Mouse (Mus musculus): ENCODE measurements around the gene B4galt1. TPM values are rescaled to one million over a fixed set of nuclear protein-coding genes. Genes with fewer than 3 reads are reported as not detected.

B4galt1 gene
- polyA plus RNA-seq, 1 experiment from 2014 or later = 40.0 TPM

DNA sequence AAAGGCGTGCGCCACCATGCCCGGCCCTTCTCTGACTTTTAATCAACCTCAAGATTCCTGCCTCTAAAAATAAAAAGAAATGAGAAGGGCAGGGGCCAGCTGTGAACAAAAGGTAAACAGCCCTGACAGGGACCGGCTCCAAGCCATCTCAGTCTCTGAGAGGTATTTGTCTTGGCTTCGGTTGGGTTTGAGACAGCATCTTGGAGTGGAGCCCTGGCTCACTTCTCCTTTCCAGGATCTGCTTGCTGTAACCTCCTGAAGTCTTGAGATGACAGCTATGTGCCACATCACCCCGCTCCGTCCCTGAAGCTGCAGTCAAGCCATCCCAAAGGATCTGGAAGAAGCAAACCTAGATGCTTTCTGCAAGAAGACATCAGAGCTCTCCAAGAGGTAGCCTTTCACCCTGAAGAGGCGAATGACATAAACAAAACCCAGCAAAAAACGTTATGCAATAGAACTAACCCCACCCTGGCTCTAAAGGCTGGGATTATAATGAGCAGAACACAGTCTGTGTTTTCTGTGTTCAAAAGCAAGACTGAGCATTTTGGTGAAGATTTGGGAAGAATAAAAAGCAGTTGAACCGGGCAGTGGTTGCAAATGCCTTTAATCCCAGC, 69.1 kb downstream of the B4galt1 start:
- Histone ChIP-seq H3K4me2 (no peak overlapping the region), H3K9me3 (replicated peaks) (no peaks in the 10 kb centered on the region), H3K4me3 (no peak overlapping the region), H3K36me3 (no peaks in the 10 kb centered on the region), H3K9ac (no peak overlapping the region), H3K4me1 (peaks cover 34% of the 10 kb centered on the region), H3K27ac (no peak overlapping the region), H3K27me3 (replicated peaks) (no peaks in the 10 kb centered on the region)
- no peak for ATAC-seq
- WGBS (ENCODE audit: insufficient replicate concordance) = 67% methylated on average over 10 of the region's 10 CpGs

DNA sequence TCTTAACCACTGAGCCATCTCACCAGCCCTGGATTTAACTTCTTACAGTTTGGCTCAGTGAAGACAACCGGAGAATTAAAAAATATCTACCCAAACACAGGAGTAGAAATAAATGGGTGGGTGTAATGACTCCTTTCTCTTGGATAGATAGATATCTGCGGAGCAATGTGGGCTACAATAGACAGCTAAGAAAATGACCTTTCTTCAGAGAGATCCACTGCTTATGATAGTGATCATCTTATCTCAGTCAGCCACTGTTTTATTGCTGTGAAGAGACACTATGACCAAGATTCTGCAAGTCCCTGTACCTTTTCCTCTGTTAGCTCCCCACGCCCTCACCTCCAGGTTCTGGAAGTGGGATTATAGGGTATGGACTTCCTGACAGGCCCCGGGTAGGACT, 70.8 kb downstream of the B4galt1 start:
- no peak overlapping the region for H3K4me3 ChIP-seq
- no peaks in the 10 kb centered on the region for H3K27me3 ChIP-seq (replicated peaks)
- H3K4me1 ChIP-seq = peaks cover 34% of the 10 kb centered on the region
- WGBS (ENCODE audit: insufficient replicate concordance) = 65% methylated on average over 4 of the region's 4 CpGs
- no peak overlapping the region for H3K4me2 ChIP-seq
- no peak overlapping the region for H3K9ac ChIP-seq
- H3K9me3 ChIP-seq (replicated peaks) = no peaks in the 10 kb centered on the region
- H3K27ac ChIP-seq = no peak overlapping the region
- ATAC-seq = no peak
- no peaks in the 10 kb centered on the region for H3K36me3 ChIP-seq

- Histone ChIP-seq H3K27me3 (replicated peaks) (no peaks in the 10 kb centered on the region), H3K9ac (no peak overlapping the region), H3K4me2 (peak overlapping the region; percentile 59), H3K27ac (peak overlapping the region; percentile 64), H3K4me3 (no peak overlapping the region; the same call in 1 of the 2 replicates), H3K36me3 (no peaks in the 10 kb centered on the region), H3K9me3 (replicated peaks) (no peaks in the 10 kb centered on the region), H3K4me1 (peaks cover 44% of the 10 kb centered on the region)
- ATAC-seq = peak; percentile 54; the same call in 1 of the 2 replicates
- 15% methylated on average over 8 of the region's 8 CpGs for WGBS (ENCODE audit: insufficient replicate concordance)
Observed at GRCm38 (mm10) chr4:40781797-40782495, 71.9 kb downstream of the B4galt1 start.

DNA sequence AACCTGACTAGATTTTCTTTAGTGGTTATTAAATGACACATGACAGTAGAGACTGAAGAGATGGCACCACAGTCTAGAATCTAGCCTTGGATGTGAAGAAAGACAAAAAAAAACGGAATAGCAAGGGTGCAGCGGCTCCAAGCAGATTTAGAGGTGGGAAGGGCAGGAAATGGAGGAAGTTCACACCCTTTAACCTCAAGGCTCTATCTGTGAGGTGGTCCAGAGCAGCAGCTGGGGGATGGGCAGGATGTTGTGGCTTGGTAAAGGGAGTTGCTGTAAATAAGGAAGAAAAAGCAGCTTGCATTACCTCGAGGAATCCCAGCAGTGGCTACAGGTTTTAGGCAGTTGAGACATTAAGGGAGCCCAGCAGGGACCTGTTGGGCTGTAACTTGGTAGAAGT, 72.7 kb downstream of the B4galt1 start:
- 4% methylated on average over 3 of the region's 3 CpGs for WGBS (ENCODE audit: insufficient replicate concordance)
- peak overlapping the region; percentile 59 for H3K4me2 ChIP-seq
- H3K4me1 ChIP-seq = peaks cover 52% of the 10 kb centered on the region
- no peak overlapping the region for H3K4me3 ChIP-seq
- no peaks in the 10 kb centered on the region for H3K9me3 ChIP-seq (replicated peaks)
- peak overlapping the region; percentile 64 for H3K27ac ChIP-seq
- no peak overlapping the region for H3K9ac ChIP-seq
- no peaks in the 10 kb centered on the region for H3K27me3 ChIP-seq (replicated peaks)
- no peak for ATAC-seq
- H3K36me3 ChIP-seq = no peaks in the 10 kb centered on the region

- no peak overlapping the region for H3K4me3 ChIP-seq
- WGBS (ENCODE audit: insufficient replicate concordance) = 57% methylated on average over 6 of the region's 6 CpGs
- H3K27ac ChIP-seq = no peak overlapping the region
- no peaks in the 10 kb centered on the region for H3K27me3 ChIP-seq (replicated peaks)
- no peak overlapping the region for H3K4me2 ChIP-seq
- peaks cover 61% of the 10 kb centered on the region for H3K4me1 ChIP-seq
- no peak for ATAC-seq
- no peaks in the 10 kb centered on the region for H3K9me3 ChIP-seq (replicated peaks)
- H3K36me3 ChIP-seq = no peaks in the 10 kb centered on the region
- no peak overlapping the region for H3K9ac ChIP-seq
Observed at GRCm38 (mm10) chr4:40778656-40779055, 75.1 kb downstream of the B4galt1 start.

- H3K4me2 ChIP-seq = no peak overlapping the region
- H3K27ac ChIP-seq = no peak overlapping the region
- WGBS (ENCODE audit: insufficient replicate concordance) = 44% methylated on average over 2 of the region's 2 CpGs
- no peaks in the 10 kb centered on the region for H3K36me3 ChIP-seq
- peaks cover 67% of the 10 kb centered on the region for H3K4me1 ChIP-seq
- no peak overlapping the region for H3K9ac ChIP-seq
- no peak for ATAC-seq
- no peaks in the 10 kb centered on the region for H3K9me3 ChIP-seq (replicated peaks)
- H3K4me3 ChIP-seq = no peak overlapping the region
- H3K27me3 ChIP-seq (replicated peaks) = no peaks in the 10 kb centered on the region
Observed at GRCm38 (mm10) chr4:40777116-40777515, 76.7 kb downstream of the B4galt1 start.

DNA sequence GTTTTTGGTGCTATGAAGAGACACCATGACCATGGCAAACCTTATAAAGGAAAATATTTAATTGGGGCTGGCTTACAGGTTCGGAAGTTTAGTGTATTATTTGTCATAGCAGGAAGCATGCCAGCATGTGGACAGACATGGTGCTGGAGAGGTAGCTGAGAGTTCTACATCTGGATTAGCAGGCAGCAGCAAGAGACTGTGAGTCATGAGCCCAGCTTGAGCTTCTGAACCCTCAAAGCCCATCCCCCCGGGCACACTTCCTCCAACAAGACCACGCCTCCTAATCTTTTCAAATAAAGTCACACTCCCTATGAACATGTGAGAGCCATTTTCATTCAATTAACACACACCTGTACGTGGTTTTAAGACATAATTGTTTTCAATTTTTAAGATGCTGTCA, 77.4 kb downstream of the B4galt1 start:
- Histone ChIP-seq H3K9ac (no peak overlapping the region), H3K4me3 (no peak overlapping the region), H3K27ac (no peak overlapping the region), H3K36me3 (no peaks in the 10 kb centered on the region), H3K27me3 (replicated peaks) (no peaks in the 10 kb centered on the region), H3K4me2 (no peak overlapping the region), H3K4me1 (peaks cover 67% of the 10 kb centered on the region), H3K9me3 (replicated peaks) (no peaks in the 10 kb centered on the region)
- 42% methylated on average over 4 of the region's 4 CpGs for WGBS (ENCODE audit: insufficient replicate concordance)
- no peak for ATAC-seq

GRCm38 (mm10) chr4:40774279-40775259, 79.2 kb downstream of the B4galt1 start:
- 0 out of 2 replicates have a peak, but pooled peaks have one; percentile 28 for ATAC-seq
- Histone ChIP-seq H3K4me3 (0 out of 2 replicates have a peak overlapping the region, but pooled peaks have one; percentile 17), H3K27me3 (replicated peaks) (no peaks in the 10 kb centered on the region), H3K9me3 (replicated peaks) (no peaks in the 10 kb centered on the region), H3K4me2 (peak overlapping the region; percentile 57), H3K27ac (no peak overlapping the region), H3K4me1 (peaks cover 61% of the 10 kb centered on the region), H3K9ac (no peak overlapping the region), H3K36me3 (no peaks in the 10 kb centered on the region)
- 12% methylated on average over 12 of the region's 12 CpGs for WGBS (ENCODE audit: insufficient replicate concordance)

DNA sequence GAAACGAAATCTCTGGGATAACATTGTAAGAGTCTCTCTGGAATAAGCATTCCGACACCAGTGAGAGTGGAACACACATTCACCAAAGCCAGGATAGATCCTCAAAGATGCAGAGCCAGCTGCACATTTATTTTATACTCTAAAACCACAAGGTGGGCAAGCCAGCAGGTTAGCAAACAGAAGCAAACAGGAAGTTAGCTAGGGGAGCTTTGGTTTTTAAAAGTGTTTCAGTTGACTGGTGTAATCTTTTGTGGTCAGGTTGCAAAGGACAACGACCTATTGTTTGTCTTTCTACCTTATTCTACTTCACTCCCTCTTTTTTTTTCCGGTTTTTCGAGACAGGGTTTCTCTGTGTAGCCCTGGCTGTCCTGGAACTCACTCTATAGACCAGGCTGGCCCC, 93.9 kb downstream of the B4galt1 start:
- Histone ChIP-seq H3K4me2 (no peak overlapping the region), H3K27ac (no peak overlapping the region), H3K9ac (no peak overlapping the region), H3K27me3 (replicated peaks) (peaks cover 12% of the 10 kb centered on the region; the same call in 1 of the 2 replicates), H3K36me3 (peaks cover 11% of the 10 kb centered on the region), H3K4me3 (no peak overlapping the region), H3K4me1 (peaks cover 9% of the 10 kb centered on the region), H3K9me3 (replicated peaks) (no peaks in the 10 kb centered on the region)
- 39% methylated on average over 5 of the region's 5 CpGs for WGBS (ENCODE audit: insufficient replicate concordance)
- ATAC-seq = no peak

- Histone ChIP-seq H3K27ac (peak within 1 kb of the TSS; percentile 84), H3K9ac (peak within 1 kb of the TSS; percentile 84), H3K36me3 (peaks cover 31% of the 10 kb centered on the region), H3K9me3 (replicated peaks) (no peaks in the 10 kb centered on the region), H3K4me2 (peak within 1 kb of the TSS; percentile 73), H3K4me3 (peak within 1 kb of the TSS; percentile 93), H3K4me1 (peaks cover 9% of the 10 kb centered on the region), H3K27me3 (replicated peaks) (peaks cover 10% of the 10 kb centered on the region; the same call in 1 of the 2 replicates)
- peak; percentile 96 for ATAC-seq
- under 1% methylated on average over 40 of the region's 40 CpGs for WGBS (ENCODE audit: insufficient replicate concordance)
Observed at GRCm38 (mm10) chr4:40757780-40758420, 95.9 kb downstream of the B4galt1 start, which contains the start of gene Smu1. Gene Smu1, minus strand, starts transcription at chr4:40757923.

DNA sequence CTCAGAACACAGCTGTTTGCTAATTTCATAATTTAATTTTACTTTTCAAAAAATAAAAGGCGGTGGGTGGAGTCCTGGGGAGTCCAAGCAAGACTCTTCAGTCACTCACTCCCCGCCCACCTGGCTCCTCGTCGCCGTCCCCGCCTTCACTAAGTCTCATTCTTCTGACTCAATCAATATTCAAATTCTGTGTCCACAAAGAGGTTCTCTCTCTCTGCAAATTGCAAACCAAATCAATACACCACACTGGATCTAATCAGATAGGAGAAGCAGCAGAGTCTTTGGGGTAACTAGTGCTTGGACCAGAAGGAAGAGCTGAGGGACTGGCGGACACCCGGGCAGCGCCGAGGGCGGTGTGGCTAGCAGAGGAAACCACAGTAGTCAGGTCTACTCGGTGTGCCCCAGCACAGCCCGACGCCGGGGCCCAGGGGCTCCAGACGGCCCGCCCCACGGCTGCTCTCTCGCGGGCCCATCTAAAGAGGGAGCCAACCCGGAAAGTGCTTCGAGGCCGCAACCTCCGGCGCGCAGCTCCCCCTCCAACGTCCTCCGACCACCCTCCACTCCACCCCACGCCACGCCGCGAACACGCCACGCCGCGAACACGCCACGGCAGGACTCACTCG, 96.5 kb downstream of the B4galt1 start:
- Histone ChIP-seq H3K27ac (peak overlapping the region; percentile 84), H3K4me3 (peak overlapping the region; percentile 93), H3K4me1 (peaks cover 9% of the 10 kb centered on the region), H3K27me3 (replicated peaks) (peaks cover 8% of the 10 kb centered on the region; the same call in 1 of the 2 replicates), H3K9me3 (replicated peaks) (no peaks in the 10 kb centered on the region), H3K4me2 (peak overlapping the region; percentile 73), H3K9ac (peak overlapping the region; percentile 84), H3K36me3 (peaks cover 37% of the 10 kb centered on the region)
- WGBS (ENCODE audit: insufficient replicate concordance) = under 1% methylated on average over 36 of the region's 39 CpGs
- peak; percentile 78 for ATAC-seq
